25 mouse cellular contexts compared by ENCODE assay signal in the genomic region with DNA sequence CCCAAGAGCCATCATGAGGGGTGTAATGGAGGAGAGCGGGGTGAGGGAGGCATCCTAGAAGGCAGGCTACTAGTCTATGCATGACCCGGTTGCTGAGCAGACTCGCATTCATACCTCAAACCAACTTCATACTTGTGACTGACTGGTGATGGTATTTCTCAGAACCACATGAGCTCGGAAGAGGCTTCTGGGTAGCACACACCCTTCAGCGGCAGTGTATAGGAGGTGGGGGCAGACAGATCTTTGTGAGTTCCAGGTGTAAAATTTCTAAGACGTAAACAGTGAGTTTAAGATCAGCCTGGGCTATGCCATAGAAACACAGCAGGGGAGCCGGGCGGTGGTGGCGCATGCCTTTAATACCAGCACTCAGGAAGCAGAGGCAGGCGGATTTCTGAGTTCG. TPM values are rescaled to one million over a fixed set of nuclear protein-coding genes. Genes with fewer than 3 reads are reported as not detected.
DNase-seq lines count a peak whose midpoint lies in the region; ATAC-seq and TF ChIP-seq lines count a peak whose summit lies in the region.
"Had no signal": no experiment of that assay in that cellular context is flagged by ENCODE, and none has a peak within 500 bp of the region (broad histone marks: within the 10 kb centered on the region; RNA-seq: fewer than 3 reads in every experiment).

Gene Gata1, minus strand, starts transcription at position 180 of the 400 bp plus-strand sequence.

- no peaks in the 10 kb centered on the region for H3K4me1 ChIP-seq in heart, embryonic 10.5 days
- no peaks in the 10 kb centered on the region; a peak in 2 of 4 replicates for H3K4me1 ChIP-seq in MEL (ENCODE audit: control insufficient read depth in 1 of 2, insufficient read depth in 2 of 2, low read length in 2 of 2)
- peaks cover 2% of the 10 kb centered on the region; the same call in 1 of the 2 replicates for H3K4me1 ChIP-seq in liver, embryonic 16.5 days (ENCODE audit: control insufficient read depth, low read depth, low read length)
- H3K4me1 ChIP-seq: embryonic facial prominence, embryonic 13.5 days; limb, embryonic 12.5 days; lung, embryonic 15.5 days; stomach, embryonic 15.5 days had no signal

- H3K36me3 ChIP-seq in heart, embryonic 10.5 days, result no peaks in the 10 kb centered on the region
- peaks cover 0 to 6% of the 10 kb centered on the region in 2 experiments; a peak in 3 of 4 replicates for H3K36me3 ChIP-seq in MEL (ENCODE audit: control insufficient read depth in 1 of 2, insufficient read depth in 2 of 2, low read length in 2 of 2)
- no peaks in the 10 kb centered on the region for H3K36me3 ChIP-seq in liver, embryonic 16.5 days (ENCODE audit: control insufficient read depth, insufficient read depth)
- H3K36me3 ChIP-seq: embryonic facial prominence, embryonic 13.5 days; limb, embryonic 12.5 days; lung, embryonic 15.5 days; stomach, embryonic 15.5 days had no signal

- no peak within 1 kb of the TSS for H3K4me2 ChIP-seq in liver, embryonic 16.5 days (ENCODE audit: low read depth, low read length)
- H3K4me2 ChIP-seq: embryonic facial prominence, embryonic 13.5 days; hindbrain, embryonic 14.5 days; limb, embryonic 12.5 days; lung, embryonic 15.5 days; stomach, embryonic 15.5 days had no signal

- no peak within 1 kb of the TSS for H3K9ac ChIP-seq in MEL (ENCODE audit: control insufficient read depth, low read depth, low read length, poor library complexity, severe bottlenecking)
- no peak within 1 kb of the TSS for H3K9ac ChIP-seq in liver, embryonic 16.5 days (ENCODE audit: low read depth, low read length)
- H3K9ac ChIP-seq: embryonic facial prominence, embryonic 13.5 days; hindbrain, embryonic 14.5 days; limb, embryonic 12.5 days; lung, embryonic 15.5 days; stomach, embryonic 15.5 days had no signal

- TF ChIP-seq CTCF in MEL (IDR thresholded peaks at IDR 0.05 in 2 of 3, conservative IDR thresholded peaks at IDR 0.05 in 1 of 3; ENCODE audit: control insufficient read depth in 1 of 3, insufficient read depth in 1 of 3, low read depth in 2 of 3, low read length in 3 of 3, poor library complexity in 1 of 3, severe bottlenecking in 1 of 3), result no peak

- TF ChIP-seq POLR2A in MEL (IDR thresholded peaks at IDR 0.05; ENCODE audit: control insufficient read depth in 1 of 2, insufficient read depth in 1 of 2, low read depth in 1 of 2, low read length in 2 of 2, poor library complexity in 1 of 2), result no peak

- no peak within 1 kb of the TSS for H3K27ac ChIP-seq in heart, embryonic 10.5 days
- H3K27ac ChIP-seq in MEL (ENCODE audit: control insufficient read depth, low read depth, low read length), result no peak within 1 kb of the TSS
- H3K27ac ChIP-seq in liver, embryonic 16.5 days (ENCODE audit: low read length), result no peak within 1 kb of the TSS
- H3K27ac ChIP-seq: embryonic facial prominence, embryonic 13.5 days; hindbrain, embryonic 14.5 days; limb, embryonic 12.5 days; lung, embryonic 15.5 days; stomach, embryonic 15.5 days had no signal

- no peak for DNase-seq in heart, embryonic 10.5 days (ENCODE audit: low spot score)
- no peak for DNase-seq in heart, postnatal 25 days (ENCODE audit: low spot score)
- DNase-seq in MEL (ENCODE audit: low read depth, low spot score) (no peak), adipocyte (ENCODE audit: low spot score) (no peak)
- no peak for DNase-seq in adrenal gland, postnatal 4 days (ENCODE audit: low spot score in 2 of 2)
- no peak for DNase-seq in ovary, postnatal 14 days (ENCODE audit: low spot score)
- DNase-seq: adrenal gland, adult 2 months; cerebellum, adult 2 months; gastrocnemius, postnatal 10 days; heart, postnatal 10 days; kidney, adult 11 months; kidney, postnatal 25 days; layer of hippocampus, adult 9-11 months had no signal

- WGBS in heart, embryonic 10.5 days, result 93% methylated on average over 11 of the region's 11 CpGs
- 83% methylated on average over 11 of the region's 11 CpGs for WGBS in liver, embryonic 16.5 days (ENCODE audit: insufficient replicate concordance)

- no peaks in the 10 kb centered on the region for H3K27me3 ChIP-seq in heart, embryonic 10.5 days (ENCODE audit: insufficient read depth, poor library complexity, severe bottlenecking)
- H3K27me3 ChIP-seq in MEL (ENCODE audit: control insufficient read depth in 1 of 2, insufficient read depth in 2 of 2, low read length in 2 of 2), result no peaks in the 10 kb centered on the region
- no peaks in the 10 kb centered on the region for H3K27me3 ChIP-seq in liver, embryonic 16.5 days (ENCODE audit: control insufficient read depth, insufficient read depth, low read depth, low read length)
- H3K27me3 ChIP-seq: CH12.LX; embryonic facial prominence, embryonic 13.5 days; limb, embryonic 12.5 days; lung, embryonic 15.5 days; stomach, embryonic 15.5 days had no signal

- intact Hi-C loops in heart, postnatal 25 days (cut with DNase I), result no loop called here

- TF ChIP-seq RAD21 in MEL (IDR thresholded peaks at IDR 0.05; ENCODE audit: low read depth, low read length), result no peak

- no peak for TF ChIP-seq EP300 in MEL (IDR thresholded peaks at IDR 0.05; ENCODE audit: low read depth in 1 of 2, low read length in 2 of 2)

- ATAC-seq in erythroid progenitor cell, adult 5-6 weeks (replicated peaks; ENCODE audit: low FRiP score, poor library complexity, severe bottlenecking), result no peak
- ATAC-seq in liver, embryonic 16.5 days (ENCODE audit: low read depth), result no peak
- ATAC-seq: midbrain, embryonic 16.5 days; Patski had no signal

- H3K4me3 ChIP-seq in heart, embryonic 10.5 days, result no peak within 1 kb of the TSS
- no peak within 1 kb of the TSS for H3K4me3 ChIP-seq in MEL (ENCODE audit: control insufficient read depth in 1 of 2, insufficient read depth in 1 of 2, low read depth in 2 of 2, low read length in 2 of 2)
- H3K4me3 ChIP-seq in liver, embryonic 16.5 days (ENCODE audit: low read depth, low read length), result no peak within 1 kb of the TSS
- H3K4me3 ChIP-seq: embryonic facial prominence, embryonic 13.5 days; limb, embryonic 12.5 days; lung, embryonic 15.5 days; stomach, embryonic 15.5 days had no signal

- H3K79me2 ChIP-seq in MEL (ENCODE audit: control insufficient read depth, insufficient read depth, low read length, poor library complexity), result no peaks in the 10 kb centered on the region

- no peaks in the 10 kb centered on the region for H3K9me3 ChIP-seq in heart, embryonic 10.5 days
- H3K9me3 ChIP-seq in MEL (replicated peaks; ENCODE audit: insufficient read depth, low read length), result no peaks in the 10 kb centered on the region
- H3K9me3 ChIP-seq in liver, embryonic 16.5 days (replicated peaks; ENCODE audit: control insufficient read depth, low read length), result no peaks in the 10 kb centered on the region
- H3K9me3 ChIP-seq: embryonic facial prominence, embryonic 13.5 days; limb, embryonic 12.5 days; lung, embryonic 15.5 days; stomach, embryonic 15.5 days had no signal

TF ChIP-seq in MEL, 35 proteins besides CTCF, POLR2A, EP300 and RAD21:
- TF ChIP-seq MYC (IDR thresholded peaks at IDR 0.05; ENCODE audit: low read depth, low read length) (no peak), KAT2A (conservative IDR thresholded peaks at IDR 0.05; ENCODE audit: low read depth, low read length) (no peak)

RNA-seq across cellular contexts. Expression of gene Gata1, which starts in this region (rescaled TPM):
- polyA plus RNA-seq in heart, embryonic 10.5 days (2016; fragmentation: Nextera tagmentation; extraction: Ambion mirVana), result 18.0 and 20.2 TPM in 2 replicates
- under 1 TPM in 1 of 2 experiments, not detected in 1; 0.53 TPM for total RNA-seq in heart, postnatal 25 days (2021)
- total RNA-seq in MEL (2012; rRNA removed), result 321 and 385 TPM in 2 replicates
- polyA plus RNA-seq in MEL (2012; ENCODE audit: insufficient read depth in 1 of 2, insufficient read length in 2 of 2, low read depth in 1 of 2, low replicate concordance in 2 of 2, missing spikeins in 1 of 2), result 100 to 1,000 TPM; 128 to 496 TPM
- 205 and 250 TPM in 2 replicates for total RNA-seq in erythroid progenitor cell, adult 5-6 weeks (2015; ENCODE audit: low replicate concordance)
- total RNA-seq in erythroid progenitor cell, adult 5-6 weeks (2017; ENCODE audit: low replicate concordance), result 129 and 147 TPM in 2 replicates
- polyA plus RNA-seq in liver, embryonic 16.5 days (2015; fragmentation: Nextera tagmentation; extraction: Ambion mirVana), result 101 and 107 TPM in 2 replicates
- total RNA-seq in adrenal gland, postnatal 4 days (2021), result 1 to 10 TPM; 2.0 to 3.4 TPM
- total RNA-seq: heart, postnatal 10 days had no signal
- polyA plus RNA-seq: cerebellum, adult 2 months; cortical plate, adult 2 months; frontal cortex, adult 2 months; hindbrain, embryonic 14.5 days; Patski had no signal

Comparison
In these comparisons a context has a peak if more than half of its experiments do, and no peak if none do; other contexts are left out.
1. RNA of gene Gata1 (total RNA-seq): 321 to 385 TPM in MEL and 129 to 250 TPM in erythroid progenitor cell, adult 5-6 weeks; 2.0 to 3.4 TPM in adrenal gland, postnatal 4 days and 0.53 TPM in heart, postnatal 25 days; every median in the first group is over 10 times any median in the second.